Mouse (Mus musculus) liver, postnatal 0 days (tissue): ENCODE measurements around the gene Coq9. TPM values are rescaled to one million over a fixed set of nuclear protein-coding genes. Genes with fewer than 3 reads are reported as not detected.

Source experiments
- ATAC-seq: fragments of 200-750 bp; cut with Nextera tagmentation; 2 replicates; pipeline ENCODE4 v1.8.0; 2017; ENCODE audit warnings: mild to moderate bottlenecking, moderate library complexity
- DNase-seq: peaks from one replicate; pipeline ENCODE4 v3.0.0-alpha.2; 2016
- H3K27ac ChIP-seq: fragments of 300-500 bp; sonication (generic); 2 replicates; pipeline ENCODE4 v1.5.1; 2014; ENCODE audit warnings: antibody characterized with exemption, moderate library complexity, mild to moderate bottlenecking, low read depth
- H3K27me3 ChIP-seq: fragments of 300-500 bp; sonication (generic); 2 replicates; pipeline ENCODE4 v1.6.1; 2014; ENCODE audit warnings: low read length, control low read depth, mixed read lengths; ENCODE audit not compliant: insufficient read depth
- H3K36me3 ChIP-seq: fragments of 300-500 bp; sonication (generic); replicated peaks from 2 replicates; pipeline ENCODE4 v1.6.1; 2014; ENCODE audit warnings: mild to moderate bottlenecking, control low read depth, low read length, moderate library complexity, mixed read lengths; ENCODE audit not compliant: insufficient read depth
- H3K4me1 ChIP-seq: fragments of 300-500 bp; sonication (generic); 2 replicates; pipeline ENCODE4 v1.6.1; 2014; ENCODE audit warnings: antibody characterized with exemption, mild to moderate bottlenecking, control low read depth; ENCODE audit not compliant: insufficient read depth
- H3K4me2 ChIP-seq: fragments of 300-500 bp; sonication (generic); 2 replicates; pipeline ENCODE4 v1.6.1; 2014; ENCODE audit warnings: low read depth, mild to moderate bottlenecking, low read length, moderate library complexity, mixed read lengths
- H3K4me3 ChIP-seq: fragments of 300-500 bp; sonication (generic); 2 replicates; pipeline ENCODE4 v1.5.1; 2014; ENCODE audit warnings: low read depth, low read length
- H3K9ac ChIP-seq: fragments of 300-500 bp; sonication (generic); replicated peaks from 2 replicates; pipeline ENCODE4 v1.6.1; 2014; ENCODE audit warnings: mild to moderate bottlenecking, moderate library complexity
- H3K9me3 ChIP-seq: fragments of 300-500 bp; sonication (generic); 2 replicates; pipeline ENCODE4 v1.6.1; 2016; ENCODE audit warnings: mild to moderate bottlenecking, control low read depth, low read length, mixed read lengths
- CTCF ChIP-seq: sonication (generic); IDR thresholded peaks from 2 replicates; pipeline ENCODE4 v1.5.1; 2016; ENCODE audit warnings: antibody characterized with exemption, low read depth
- EP300 ChIP-seq: IDR thresholded peaks from 2 replicates; pipeline ENCODE4 v1.6.1; 2016; ENCODE audit warnings: antibody characterized with exemption, low read depth, mild to moderate bottlenecking
- WGBS: fragments of 180-500 bp; shearing (Covaris S2); extraction: QIAGEN DNeasy Blood & Tissue Kit; methylation state at CpG from one replicate; pipeline ENCODE4 v1.1.7; 2014; ENCODE audit not compliant: insufficient replicate concordance; 5-methylcytosine and 5-hydroxymethylcytosine counted together
- polyA plus RNA-seq: library from polyadenylated mRNA; unstranded; fragments of >200 nt; fragmentation: Nextera tagmentation; extraction: Ambion mirVana; gene quantifications from 2 replicates; pipeline ENCODE4 v1.2.1, GENCODE M21; 2015

Coq9 gene
- polyA plus RNA-seq, 1 experiment from 2014 or later, result 66.1 TPM

DNA sequence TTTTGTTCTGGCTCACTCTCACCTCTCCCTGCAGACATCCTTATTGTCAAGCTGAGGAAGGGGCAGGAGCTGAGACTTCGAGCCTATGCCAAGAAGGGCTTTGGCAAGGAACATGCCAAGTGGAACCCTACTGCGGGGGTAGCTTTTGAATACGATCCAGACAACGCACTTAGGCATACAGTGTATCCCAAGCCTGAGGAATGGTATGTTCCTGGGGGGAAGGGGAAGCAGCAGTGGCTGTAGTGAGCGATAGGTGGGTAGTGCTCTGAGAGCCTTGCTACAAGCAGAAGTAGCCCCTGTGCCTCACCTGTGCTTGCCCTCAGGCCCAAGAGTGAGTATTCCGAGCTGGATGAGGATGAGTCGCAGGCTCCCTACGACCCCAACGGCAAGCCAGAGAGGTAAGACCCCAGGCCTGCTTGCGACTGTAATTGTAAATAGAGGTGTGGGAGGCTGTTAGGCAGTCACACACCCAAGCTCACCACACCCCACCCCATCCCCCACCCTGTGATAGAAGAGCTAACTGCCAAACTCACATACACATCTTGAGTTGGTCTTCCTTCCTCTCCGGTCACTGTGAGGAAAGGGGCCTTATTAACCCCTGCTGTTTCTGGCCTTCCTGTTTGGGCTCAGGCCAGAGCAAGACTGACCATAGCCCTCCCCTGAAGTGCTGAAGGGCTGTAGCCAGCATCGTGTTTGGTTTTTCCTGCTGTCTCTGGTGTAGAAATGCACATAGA lies 24.5 kb downstream of the Coq9 start:
- TF ChIP-seq EP300 (no peak), CTCF (no peak)
- Histone ChIP-seq H3K9me3 (no peaks in the 10 kb centered on the region), H3K4me2 (no peak overlapping the region), H3K4me1 (no peaks in the 10 kb centered on the region; the same call in none of the 2 replicates), H3K27me3 (no peaks in the 10 kb centered on the region), H3K27ac (no peak overlapping the region; the same call in 1 of the 2 replicates), H3K36me3 (peaks cover 56% of the 10 kb centered on the region), H3K9ac (no peak overlapping the region), H3K4me3 (no peak overlapping the region)
- 78% methylated on average over 12 of the region's 12 CpGs for whole genome bisulfite sequencing
- DNase-seq, result no peak
- no peak for ATAC-seq

DNA sequence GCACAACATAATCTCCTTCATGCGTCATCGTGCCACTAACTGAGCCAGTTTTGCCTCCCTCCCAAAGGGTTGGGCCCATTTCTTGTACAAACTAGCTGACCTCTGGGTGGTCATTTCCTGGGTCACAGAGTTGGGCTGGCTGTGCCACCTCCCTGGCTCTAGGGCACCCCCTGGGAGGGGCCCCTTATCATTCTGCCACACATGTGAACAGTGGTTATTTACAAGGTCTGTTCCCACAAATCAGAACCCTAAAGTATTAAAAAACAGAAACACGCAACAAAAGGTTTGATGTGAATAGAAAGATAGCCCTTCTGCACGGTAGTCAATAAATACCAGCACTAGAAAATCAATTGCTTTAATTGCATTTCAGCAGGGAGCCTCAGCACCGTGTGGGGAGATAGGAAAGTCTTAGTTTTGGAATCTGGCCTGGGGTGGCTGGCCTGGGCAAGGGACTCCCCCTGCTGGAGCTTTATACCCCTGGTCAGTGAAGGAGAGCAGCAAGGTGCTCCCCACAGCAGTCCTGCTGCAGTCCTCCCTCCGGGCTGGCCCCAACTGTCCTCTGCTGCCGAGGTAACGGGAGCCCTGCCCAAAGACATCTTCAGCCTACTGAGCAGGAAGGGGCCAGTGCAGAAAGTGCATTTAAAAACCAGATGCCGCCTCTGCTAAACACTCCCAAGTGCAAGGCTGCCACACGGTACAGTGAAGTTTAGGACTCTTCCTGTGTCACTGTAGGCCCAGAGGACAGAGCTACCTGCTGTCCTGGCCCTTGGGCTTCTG lies 26.0 kb downstream of the Coq9 start:
- H3K27ac ChIP-seq, result no peak overlapping the region
- 0 out of 2 replicates have a peak, but pooled peaks have one; percentile 30 for TF ChIP-seq CTCF
- TF ChIP-seq EP300, result no peak
- DNase-seq, result no peak
- no peak overlapping the region for H3K4me2 ChIP-seq
- H3K27me3 ChIP-seq, result no peaks in the 10 kb centered on the region
- peaks cover 56% of the 10 kb centered on the region for H3K36me3 ChIP-seq
- no peak overlapping the region for H3K4me3 ChIP-seq
- no peak for ATAC-seq
- no peaks in the 10 kb centered on the region for H3K9me3 ChIP-seq
- H3K4me1 ChIP-seq, result no peaks in the 10 kb centered on the region; the same call in 1 of the 2 replicates
- no peak overlapping the region for H3K9ac ChIP-seq
- 64% methylated on average over 10 of the region's 10 CpGs for WGBS

- no peak for ATAC-seq
- 80% methylated on average over 10 of the region's 10 CpGs for WGBS
- no peak for TF ChIP-seq CTCF
- no peak for TF ChIP-seq EP300
These were observed 27.2 kb downstream of the Coq9 start for GRCm38 (mm10) chr8:94865292-94865691.

DNA sequence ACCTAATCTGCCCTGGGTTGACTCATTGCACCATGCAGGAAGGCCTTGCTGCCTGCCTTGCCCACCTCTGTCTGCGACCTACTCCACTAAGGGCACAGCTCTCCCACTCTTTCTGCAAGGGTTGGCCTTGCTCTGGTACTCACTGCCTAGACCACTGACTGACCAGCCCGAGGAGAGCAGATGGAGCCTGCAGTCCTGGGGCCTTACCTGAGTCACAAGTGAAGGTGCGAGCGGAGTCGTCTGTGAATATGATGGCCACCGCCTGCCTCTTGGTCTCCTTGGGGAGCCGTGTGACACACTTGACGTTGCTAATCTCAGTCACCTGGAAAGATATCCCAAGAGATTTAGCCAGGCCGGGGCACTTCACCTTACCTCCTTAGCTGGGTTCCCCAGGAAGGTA lies 28.8 kb downstream of the Coq9 start:
- Histone ChIP-seq H3K27ac (no peak overlapping the region), H3K36me3 (peaks cover 38% of the 10 kb centered on the region), H3K4me3 (no peak overlapping the region), H3K4me2 (no peak overlapping the region), H3K9ac (no peak overlapping the region), H3K27me3 (peaks cover 14% of the 10 kb centered on the region; the same call in 1 of the 2 replicates), H3K9me3 (no peaks in the 10 kb centered on the region), H3K4me1 (peaks cover 8% of the 10 kb centered on the region; the same call in 1 of the 2 replicates)
- 90% methylated on average over 9 of the region's 9 CpGs for WGBS
- DNase-seq (no peak), ATAC-seq (no peak)
- TF ChIP-seq EP300, result no peak
- no peak for TF ChIP-seq CTCF

More at GRCm38 (mm10) chr8:94865292-94865691, 27.2 kb downstream of the Coq9 start:
- no peaks in the 10 kb centered on the region for H3K9me3 ChIP-seq
- no peak overlapping the region for H3K4me3 ChIP-seq
- no peak overlapping the region for H3K4me2 ChIP-seq
- DNase-seq, result no peak
- H3K4me1 ChIP-seq, result 0 out of 2 replicates have a peak, but pooled peaks cover under 1% of the 10 kb centered on the region
- H3K9ac ChIP-seq, result no peak overlapping the region
- H3K36me3 ChIP-seq, result peaks cover 53% of the 10 kb centered on the region
- H3K27ac ChIP-seq, result no peak overlapping the region
- H3K27me3 ChIP-seq, result peaks cover 5% of the 10 kb centered on the region; the same call in 1 of the 2 replicates

- no peak overlapping the region for H3K4me3 ChIP-seq
- ATAC-seq (no peak), DNase-seq (no peak)
- peaks cover 14% of the 10 kb centered on the region; the same call in 1 of the 2 replicates for H3K27me3 ChIP-seq
- H3K36me3 ChIP-seq, result peaks cover 21% of the 10 kb centered on the region
- peaks cover 8% of the 10 kb centered on the region; the same call in 1 of the 2 replicates for H3K4me1 ChIP-seq
- WGBS, result 79% methylated on average over 7 of the region's 7 CpGs
- TF ChIP-seq EP300 (no peak), CTCF (no peak)
- H3K27ac ChIP-seq, result no peak overlapping the region
- H3K9ac ChIP-seq, result no peak overlapping the region
- no peaks in the 10 kb centered on the region for H3K9me3 ChIP-seq
- no peak overlapping the region for H3K4me2 ChIP-seq
These were observed 31.0 kb downstream of the Coq9 start for GRCm38 (mm10) chr8:94869146-94869545.

DNA sequence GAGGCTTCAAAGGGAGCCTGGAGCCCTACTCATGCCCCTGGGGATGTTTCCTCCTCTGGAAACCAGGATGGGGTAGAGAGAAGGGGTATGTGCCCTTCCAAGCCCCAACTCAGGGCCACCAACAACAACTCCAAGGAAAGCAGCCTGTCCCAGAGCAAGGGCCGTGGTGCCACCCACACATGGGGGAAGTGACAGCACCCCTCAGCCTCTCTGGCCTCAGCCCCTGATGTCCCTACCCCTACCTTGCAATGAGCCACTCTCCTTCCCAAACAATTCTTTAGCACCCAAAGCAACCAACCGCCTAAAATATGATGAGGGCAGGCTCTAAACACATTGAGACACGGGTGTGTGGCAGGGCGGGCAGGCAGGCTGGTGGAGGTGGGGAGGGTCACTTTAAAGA lies 31.9 kb downstream of the Coq9 start:
- Histone ChIP-seq H3K9me3 (no peaks in the 10 kb centered on the region), H3K4me1 (peaks cover 15% of the 10 kb centered on the region), H3K27me3 (peaks cover 21% of the 10 kb centered on the region), H3K4me2 (no peak overlapping the region), H3K9ac (no peak overlapping the region), H3K27ac (no peak overlapping the region), H3K4me3 (no peak overlapping the region), H3K36me3 (peaks cover 13% of the 10 kb centered on the region)
- ATAC-seq (no peak), DNase-seq (no peak)
- WGBS, result 49% methylated on average over 4 of the region's 4 CpGs
- no peak for TF ChIP-seq CTCF
- no peak for TF ChIP-seq EP300
